Mouse (Mus musculus): ENCODE measurements around the gene Alcam. TPM values are rescaled to one million over a fixed set of nuclear protein-coding genes. Genes with fewer than 3 reads are reported as not detected.

Alcam gene
- total and polyA plus RNA-seq, 3 experiments, result 1.5 to 3.5 (median 2.4) TPM

DNA sequence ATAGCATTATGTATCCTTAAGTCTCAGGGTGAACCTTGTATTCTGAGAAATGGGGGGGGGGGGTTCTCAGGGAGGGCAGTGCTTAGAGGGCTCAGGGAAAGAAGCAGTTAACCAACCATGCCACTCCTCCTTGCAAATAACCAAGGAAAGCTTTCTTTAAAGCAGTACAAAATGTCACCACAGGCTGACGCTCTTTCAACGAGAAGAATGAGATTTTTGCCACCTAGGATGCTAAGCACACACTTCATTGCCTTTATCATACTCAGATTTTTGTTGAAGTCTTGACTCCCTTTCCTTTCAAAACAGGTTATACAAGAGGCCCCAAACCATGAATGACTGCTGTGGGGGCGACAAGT, 4.0 kb downstream of the Alcam start:
- Histone ChIP-seq H3K4me3 (peak overlapping the region; percentile 75), H3K9ac (ENCODE audit: low read depth, low read length) (no peak overlapping the region), H3K27me3 (ENCODE audit: control insufficient read depth, insufficient read depth, low read length) (no peaks in the 10 kb centered on the region), H3K4me1 (ENCODE audit: control insufficient read depth, insufficient read depth, low read length) (no peaks in the 10 kb centered on the region), H3K79me2 (replicated peaks; ENCODE audit: control insufficient read depth, insufficient read depth, low read length) (no peaks in the 10 kb centered on the region), H3K27ac (no peak overlapping the region), H3K36me3 (ENCODE audit: control insufficient read depth, insufficient read depth, low read length) (no peaks in the 10 kb centered on the region)
- no peak for DNase-seq
- no peak for TF ChIP-seq EP300 (IDR thresholded peaks at IDR 0.05; ENCODE audit: insufficient read depth, low read depth, low read length)
- TF ChIP-seq POLR2A (IDR thresholded peaks at IDR 0.05; ENCODE audit: insufficient read depth, low read depth, low read length), result no peak
- no peak for TF ChIP-seq CTCF (IDR thresholded peaks at IDR 0.05)
- intact Hi-C loops (cut with DNase I), result loop anchor here (5.0 kb wide), 2 partner anchors 138 to 817 kb away; no protein-coding TSS in a partner anchor
- WGBS, result 27% methylated on average over 3 of the region's 3 CpGs

DNA sequence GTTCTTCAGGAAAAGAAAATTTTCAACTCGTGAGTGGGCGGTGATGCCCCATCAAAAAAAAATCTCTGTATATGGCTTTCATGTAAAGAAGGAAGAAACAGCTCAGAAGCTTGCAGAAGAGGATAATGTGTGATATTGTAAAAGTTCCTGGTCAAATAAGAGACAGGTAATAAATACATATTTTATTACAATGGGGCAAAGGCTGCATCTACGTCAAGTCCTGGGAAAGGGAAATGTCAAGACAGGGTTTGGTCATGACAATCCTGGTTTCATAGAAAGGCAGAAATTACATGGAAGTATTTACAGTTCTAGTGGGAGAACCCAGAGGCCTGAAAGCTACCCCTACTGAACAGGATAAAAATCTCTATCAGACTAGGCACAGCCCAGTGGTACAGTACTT, 7.9 kb downstream of the Alcam start:
- intact Hi-C loops (cut with DNase I), result no loop called here
- TF ChIP-seq EP300 (IDR thresholded peaks at IDR 0.05; ENCODE audit: insufficient read depth, low read depth, low read length), result no peak
- TF ChIP-seq POLR2A (IDR thresholded peaks at IDR 0.05; ENCODE audit: insufficient read depth, low read depth, low read length), result no peak
- no peak for TF ChIP-seq CTCF (IDR thresholded peaks at IDR 0.05)
- Histone ChIP-seq H3K27ac (no peak overlapping the region), H3K9ac (ENCODE audit: low read depth, low read length) (no peak overlapping the region), H3K36me3 (ENCODE audit: control insufficient read depth, insufficient read depth, low read length) (no peaks in the 10 kb centered on the region), H3K79me2 (replicated peaks; ENCODE audit: control insufficient read depth, insufficient read depth, low read length) (no peaks in the 10 kb centered on the region), H3K27me3 (ENCODE audit: control insufficient read depth, insufficient read depth, low read length) (no peaks in the 10 kb centered on the region), H3K4me1 (ENCODE audit: control insufficient read depth, insufficient read depth, low read length) (no peaks in the 10 kb centered on the region), H3K4me3 (no peak overlapping the region)
- DNase-seq, result no peak
- 88% methylated on average over 3 of the region's 3 CpGs for WGBS

DNA sequence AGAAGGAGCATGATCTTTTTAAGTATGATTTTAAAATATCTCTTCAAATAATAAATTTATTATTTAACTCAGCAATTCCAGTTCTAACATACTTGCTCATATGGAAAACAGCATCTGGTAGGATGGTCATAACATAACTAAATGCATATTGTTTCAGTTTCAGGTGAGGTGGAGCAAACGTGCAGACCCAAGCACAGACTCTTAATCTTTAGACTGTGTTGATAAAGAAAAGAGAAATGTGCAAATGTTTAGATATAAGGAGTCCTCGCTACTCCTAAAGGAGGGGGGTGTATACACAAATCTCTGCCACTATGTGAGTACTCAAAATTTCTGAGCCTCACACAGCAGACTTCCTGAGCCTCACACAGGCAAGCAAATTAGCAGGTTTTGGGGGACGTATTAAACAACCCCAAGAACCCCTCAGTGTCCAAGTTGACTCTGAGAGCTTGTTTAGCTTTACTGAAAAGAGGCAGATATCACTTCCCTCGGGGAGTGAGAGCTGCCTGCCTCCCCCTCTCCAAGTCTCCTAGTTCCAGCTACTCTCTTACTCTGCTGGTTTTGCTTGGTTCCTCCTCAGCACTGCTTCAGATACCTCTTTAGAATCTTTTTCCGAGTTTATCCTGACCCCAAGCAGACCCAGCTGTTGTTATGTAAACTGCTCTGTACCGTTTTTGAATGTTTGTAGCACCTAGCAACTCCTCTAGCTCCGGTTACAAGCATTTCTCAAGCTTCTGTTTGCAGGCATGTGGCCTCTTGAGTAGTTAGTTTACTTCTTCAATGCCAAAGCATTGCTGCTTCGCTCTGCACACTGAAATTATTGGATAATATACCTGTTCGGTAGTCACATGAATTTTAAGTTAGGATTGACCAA, 10.0 kb downstream of the Alcam start:
- Histone ChIP-seq H3K27ac (no peak overlapping the region), H3K79me2 (replicated peaks; ENCODE audit: control insufficient read depth, insufficient read depth, low read length) (no peaks in the 10 kb centered on the region), H3K4me1 (ENCODE audit: control insufficient read depth, insufficient read depth, low read length) (no peaks in the 10 kb centered on the region), H3K4me3 (no peak overlapping the region), H3K27me3 (ENCODE audit: control insufficient read depth, insufficient read depth, low read length) (no peaks in the 10 kb centered on the region), H3K9ac (ENCODE audit: low read depth, low read length) (no peak overlapping the region), H3K36me3 (ENCODE audit: control insufficient read depth, insufficient read depth, low read length) (no peaks in the 10 kb centered on the region)
- no peak for DNase-seq
- intact Hi-C loops (cut with DNase I), result no loop called here
- TF ChIP-seq POLR2A (IDR thresholded peaks at IDR 0.05; ENCODE audit: insufficient read depth, low read depth, low read length), result no peak
- TF ChIP-seq CTCF (IDR thresholded peaks at IDR 0.05), result no peak
- no peak for TF ChIP-seq EP300 (IDR thresholded peaks at IDR 0.05; ENCODE audit: insufficient read depth, low read depth, low read length)
- 56% methylated on average over 9 of the region's 9 CpGs for WGBS

- H3K4me1 ChIP-seq (ENCODE audit: control insufficient read depth, insufficient read depth, low read length), result no peaks in the 10 kb centered on the region
- H3K79me2 ChIP-seq (replicated peaks; ENCODE audit: control insufficient read depth, insufficient read depth, low read length), result no peaks in the 10 kb centered on the region
- intact Hi-C loops (cut with DNase I), result no loop called here
- H3K4me3 ChIP-seq, result no peak overlapping the region
- DNase-seq, result no peak
- H3K27ac ChIP-seq, result no peak overlapping the region
- no peak for TF ChIP-seq CTCF (IDR thresholded peaks at IDR 0.05)
- TF ChIP-seq EP300 (IDR thresholded peaks at IDR 0.05; ENCODE audit: insufficient read depth, low read depth, low read length), result no peak
- no peak for TF ChIP-seq POLR2A (IDR thresholded peaks at IDR 0.05; ENCODE audit: insufficient read depth, low read depth, low read length)
- no peak overlapping the region for H3K9ac ChIP-seq (ENCODE audit: low read depth, low read length)
- H3K36me3 ChIP-seq (ENCODE audit: control insufficient read depth, insufficient read depth, low read length), result no peaks in the 10 kb centered on the region
- H3K27me3 ChIP-seq (ENCODE audit: control insufficient read depth, insufficient read depth, low read length), result no peaks in the 10 kb centered on the region
- 65% methylated on average over 1 of the region's 1 CpGs for WGBS
These were observed 10.8 kb downstream of the Alcam start for GRCm38 (mm10) chr16:52443055-52443454.

DNA sequence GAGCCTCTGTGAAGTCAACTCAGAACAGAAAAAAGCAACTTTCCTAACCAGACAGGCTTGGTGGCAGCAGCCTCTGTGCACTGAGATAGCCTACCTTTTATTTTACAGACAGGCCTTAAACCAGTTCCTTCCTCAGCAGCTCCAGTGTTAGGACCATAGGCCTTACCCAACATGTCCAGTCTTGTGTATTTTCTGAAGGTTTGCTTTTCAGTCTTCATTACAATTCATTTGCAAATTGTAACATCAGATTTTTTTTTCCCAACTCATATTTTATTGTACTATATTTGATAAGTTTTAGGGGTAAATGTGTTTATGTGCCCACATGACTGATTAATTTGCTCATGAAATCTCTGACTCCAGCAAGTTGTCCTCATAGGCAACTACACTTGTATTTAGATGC, 14.3 kb downstream of the Alcam start:
- no peak overlapping the region for H3K4me3 ChIP-seq
- no peaks in the 10 kb centered on the region for H3K27me3 ChIP-seq (ENCODE audit: control insufficient read depth, insufficient read depth, low read length)
- no peak overlapping the region for H3K9ac ChIP-seq (ENCODE audit: low read depth, low read length)
- no peaks in the 10 kb centered on the region for H3K36me3 ChIP-seq (ENCODE audit: control insufficient read depth, insufficient read depth, low read length)
- DNase-seq, result no peak
- intact Hi-C loops (cut with DNase I), result no loop called here
- no peak for TF ChIP-seq EP300 (IDR thresholded peaks at IDR 0.05; ENCODE audit: insufficient read depth, low read depth, low read length)
- no peak for TF ChIP-seq CTCF (IDR thresholded peaks at IDR 0.05)
- no peak for TF ChIP-seq POLR2A (IDR thresholded peaks at IDR 0.05; ENCODE audit: insufficient read depth, low read depth, low read length)
- H3K4me1 ChIP-seq (ENCODE audit: control insufficient read depth, insufficient read depth, low read length), result no peaks in the 10 kb centered on the region
- H3K27ac ChIP-seq, result no peak overlapping the region
- no peaks in the 10 kb centered on the region for H3K79me2 ChIP-seq (replicated peaks; ENCODE audit: control insufficient read depth, insufficient read depth, low read length)

GRCm38 (mm10) chr16:52439007-52439406, 14.9 kb downstream of the Alcam start:
- no peaks in the 10 kb centered on the region for H3K27me3 ChIP-seq (ENCODE audit: control insufficient read depth, insufficient read depth, low read length)
- no peaks in the 10 kb centered on the region for H3K36me3 ChIP-seq (ENCODE audit: control insufficient read depth, insufficient read depth, low read length)
- WGBS, result 70% methylated on average over 6 of the region's 6 CpGs
- no peak for DNase-seq
- no peaks in the 10 kb centered on the region for H3K4me1 ChIP-seq (ENCODE audit: control insufficient read depth, insufficient read depth, low read length)
- no peaks in the 10 kb centered on the region for H3K79me2 ChIP-seq (replicated peaks; ENCODE audit: control insufficient read depth, insufficient read depth, low read length)
- no peak overlapping the region for H3K9ac ChIP-seq (ENCODE audit: low read depth, low read length)
- H3K27ac ChIP-seq, result no peak overlapping the region
- intact Hi-C loops (cut with DNase I), result no loop called here
- H3K4me3 ChIP-seq, result no peak overlapping the region
- TF ChIP-seq CTCF (IDR thresholded peaks at IDR 0.05) (no peak), POLR2A (IDR thresholded peaks at IDR 0.05; ENCODE audit: insufficient read depth, low read depth, low read length) (no peak), EP300 (IDR thresholded peaks at IDR 0.05; ENCODE audit: insufficient read depth, low read depth, low read length) (no peak)
